Mouse (Mus musculus) liver, embryonic 16.5 days (tissue): ENCODE data around the gene Capn7. TPM values are rescaled to one million over a fixed set of nuclear protein-coding genes. Genes with fewer than 3 reads are reported as not detected.

Experiments used
- ATAC-seq: fragments of 200-750 bp; cut with Nextera tagmentation; 2 replicates; pipeline ENCODE4 v1.8.0; 2017; ENCODE audit warnings: low read depth, mild to moderate bottlenecking, moderate number of reproducible peaks, moderate library complexity
- H3K27ac ChIP-seq: fragments of 300-500 bp; sonication (generic); 2 replicates; pipeline ENCODE4 v1.5.1; 2014; ENCODE audit warnings: mild to moderate bottlenecking, low read length
- H3K27me3 ChIP-seq: fragments of 300-500 bp; sonication (generic); 2 replicates; pipeline ENCODE4 v1.6.1; 2014; ENCODE audit warnings: low read depth, low read length, mixed read lengths; ENCODE audit not compliant: control insufficient read depth, insufficient read depth
- H3K36me3 ChIP-seq: fragments of 300-500 bp; sonication (generic); 2 replicates; pipeline ENCODE4 v1.6.1; 2014; ENCODE audit warnings: mild to moderate bottlenecking; ENCODE audit not compliant: control insufficient read depth, insufficient read depth
- H3K4me1 ChIP-seq: fragments of 300-500 bp; sonication (generic); 2 replicates; pipeline ENCODE4 v1.6.1; 2014; ENCODE audit warnings: low read depth, low read length, mixed read lengths; ENCODE audit not compliant: control insufficient read depth
- H3K4me2 ChIP-seq: fragments of 300-500 bp; sonication (generic); 2 replicates; pipeline ENCODE4 v1.6.1; 2014; ENCODE audit warnings: low read depth, low read length, mixed read lengths
- H3K4me3 ChIP-seq: fragments of 300-500 bp; sonication (generic); 2 replicates; pipeline ENCODE4 v1.5.1; 2014; ENCODE audit warnings: low read depth, mild to moderate bottlenecking, low read length
- H3K9ac ChIP-seq: fragments of 300-500 bp; sonication (generic); 2 replicates; pipeline ENCODE4 v1.6.1; 2014; ENCODE audit warnings: low read depth, low read length
- H3K9me3 ChIP-seq: fragments of 300-500 bp; sonication (generic); replicated peaks from 2 replicates; pipeline ENCODE4 v1.6.1; 2016; ENCODE audit warnings: low read length; ENCODE audit not compliant: control insufficient read depth
- WGBS: fragments of 180-500 bp; shearing (Covaris S2); extraction: QIAGEN DNeasy Blood & Tissue Kit; methylation state at CpG from one replicate; pipeline ENCODE4 v1.1.7; 2014; ENCODE audit not compliant: insufficient replicate concordance; 5-methylcytosine and 5-hydroxymethylcytosine counted together
- polyA plus RNA-seq: library from polyadenylated mRNA; unstranded; fragments of >200 nt; fragmentation: Nextera tagmentation; extraction: Ambion mirVana; gene quantifications from 2 replicates; pipeline ENCODE4 v1.2.1, GENCODE M21; 2015

The Capn7 gene
- polyA plus RNA-seq = 15.0 and 15.2 TPM in 2 replicates

GRCm38 (mm10) chr14:31336369-31337155, at the start of gene Capn7:
Capn7 (plus strand) TSS chr14:31336638.
- peak within 1 kb of the TSS; percentile 90 for H3K9ac ChIP-seq
- under 1% methylated on average over 78 of the region's 78 CpGs for WGBS

DNA sequence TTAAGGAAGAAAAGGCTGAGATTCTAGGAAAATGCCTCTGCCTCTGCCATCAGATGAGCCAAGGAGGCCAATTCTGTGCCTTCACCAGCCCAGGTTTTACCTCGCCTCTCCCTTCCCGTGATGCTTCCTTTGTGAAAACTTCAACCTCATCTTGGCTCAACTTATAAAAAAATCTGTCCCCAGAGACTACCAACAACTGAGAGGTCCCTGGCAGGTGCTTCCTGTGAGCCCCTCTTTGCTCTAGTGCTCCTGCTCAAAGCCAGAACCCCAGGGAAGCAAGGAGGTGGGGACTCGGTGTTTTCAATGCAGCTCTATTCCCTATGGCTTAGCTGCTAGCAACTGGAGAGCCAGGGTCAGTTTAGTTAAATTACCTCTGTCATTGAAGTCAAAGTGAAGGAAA, 23.2 kb upstream of the Capn7 start:
- 56% methylated on average over 3 of the region's 3 CpGs for WGBS
- H3K9me3 ChIP-seq = no peaks in the 10 kb centered on the region
- no peak for ATAC-seq

More at GRCm38 (mm10) chr14:31336369-31337155, at the start of gene Capn7:
- peak; percentile 96 for ATAC-seq
- H3K4me1 ChIP-seq = peaks cover 19% of the 10 kb centered on the region
- H3K9me3 ChIP-seq = no peaks in the 10 kb centered on the region
- H3K27me3 ChIP-seq = no peaks in the 10 kb centered on the region
- H3K27ac ChIP-seq = peak within 1 kb of the TSS; percentile 90
- H3K4me2 ChIP-seq = peak within 1 kb of the TSS; percentile 75
- no peaks in the 10 kb centered on the region; the same call in 1 of the 2 replicates for H3K36me3 ChIP-seq
- H3K4me3 ChIP-seq = peak within 1 kb of the TSS; percentile 94

GRCm38 (mm10) chr14:31316613-31317012, 19.8 kb upstream of the Capn7 start:
- Histone ChIP-seq H3K27me3 (peaks cover 3% of the 10 kb centered on the region; the same call in 1 of the 2 replicates), H3K36me3 (no peaks in the 10 kb centered on the region), H3K4me3 (no peak overlapping the region), H3K9me3 (no peaks in the 10 kb centered on the region), H3K4me2 (no peak overlapping the region), H3K4me1 (peaks cover 16% of the 10 kb centered on the region), H3K9ac (no peak overlapping the region), H3K27ac (no peak overlapping the region)
- no peak for ATAC-seq
- WGBS = 71% methylated on average over 12 of the region's 12 CpGs

More for the DNA sequence above, 23.2 kb upstream of the Capn7 start:
- H3K9ac ChIP-seq = no peak overlapping the region
- H3K4me1 ChIP-seq = peaks cover 14% of the 10 kb centered on the region
- no peak overlapping the region for H3K4me2 ChIP-seq
- peaks cover 3% of the 10 kb centered on the region; the same call in 1 of the 2 replicates for H3K27me3 ChIP-seq
- H3K36me3 ChIP-seq = no peaks in the 10 kb centered on the region
- H3K27ac ChIP-seq = no peak overlapping the region
- H3K4me3 ChIP-seq = no peak overlapping the region

DNA sequence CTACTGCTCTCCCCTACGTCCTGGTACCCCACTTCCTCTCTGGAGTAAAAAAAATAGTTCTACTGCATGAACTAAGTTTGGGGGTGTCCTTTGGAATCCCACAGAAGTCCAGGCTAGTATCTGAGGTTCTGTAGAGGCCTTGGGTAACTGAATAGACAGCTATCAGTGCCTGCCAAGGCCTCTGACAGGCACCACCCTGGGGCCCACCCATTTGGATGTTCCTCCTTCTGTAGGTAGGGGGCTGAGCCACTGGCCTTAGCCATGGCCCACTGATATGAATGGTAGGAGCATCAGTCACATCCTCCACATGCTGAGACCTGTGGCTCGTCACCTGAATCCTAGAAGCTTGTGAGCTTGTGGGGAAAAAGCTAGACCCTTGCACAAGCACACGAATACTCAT, 18.7 kb upstream of the Capn7 start:
- WGBS = 56% methylated on average over 3 of the region's 3 CpGs
- Histone ChIP-seq H3K27ac (0 out of 2 replicates have a peak overlapping the region, but pooled peaks have one; percentile 5), H3K36me3 (no peaks in the 10 kb centered on the region), H3K4me1 (peaks cover 16% of the 10 kb centered on the region), H3K9ac (no peak overlapping the region), H3K9me3 (no peaks in the 10 kb centered on the region), H3K4me2 (no peak overlapping the region), H3K27me3 (peaks cover 3% of the 10 kb centered on the region; the same call in 1 of the 2 replicates), H3K4me3 (no peak overlapping the region)
- peak; percentile 83 for ATAC-seq

DNA sequence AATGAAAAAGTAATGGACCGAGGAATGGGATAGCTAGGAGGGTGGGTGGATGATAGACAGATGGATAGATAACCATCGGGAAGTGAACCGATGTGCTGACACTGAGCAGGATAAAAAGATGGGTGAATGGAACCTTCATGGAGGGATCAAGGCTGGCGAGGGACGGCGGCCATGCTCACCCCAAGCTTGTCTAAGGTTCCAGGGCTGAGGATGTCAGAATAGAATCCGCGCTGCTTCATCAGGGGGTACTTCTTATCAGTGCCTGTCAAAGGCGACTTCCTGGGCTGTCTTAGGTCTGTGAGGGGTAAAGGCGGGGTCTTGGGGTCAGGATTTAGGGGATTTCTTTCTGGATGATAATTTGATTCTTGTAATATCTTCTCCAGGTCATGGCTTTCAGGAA, 16.9 kb upstream of the Capn7 start:
- no peak overlapping the region for H3K27ac ChIP-seq
- no peaks in the 10 kb centered on the region for H3K27me3 ChIP-seq
- WGBS = 60% methylated on average over 10 of the region's 10 CpGs
- no peaks in the 10 kb centered on the region for H3K9me3 ChIP-seq
- H3K9ac ChIP-seq = no peak overlapping the region
- H3K4me1 ChIP-seq = peaks cover 30% of the 10 kb centered on the region
- no peaks in the 10 kb centered on the region for H3K36me3 ChIP-seq
- ATAC-seq = no peak
- H3K4me3 ChIP-seq = no peak overlapping the region
- no peak overlapping the region for H3K4me2 ChIP-seq

DNA sequence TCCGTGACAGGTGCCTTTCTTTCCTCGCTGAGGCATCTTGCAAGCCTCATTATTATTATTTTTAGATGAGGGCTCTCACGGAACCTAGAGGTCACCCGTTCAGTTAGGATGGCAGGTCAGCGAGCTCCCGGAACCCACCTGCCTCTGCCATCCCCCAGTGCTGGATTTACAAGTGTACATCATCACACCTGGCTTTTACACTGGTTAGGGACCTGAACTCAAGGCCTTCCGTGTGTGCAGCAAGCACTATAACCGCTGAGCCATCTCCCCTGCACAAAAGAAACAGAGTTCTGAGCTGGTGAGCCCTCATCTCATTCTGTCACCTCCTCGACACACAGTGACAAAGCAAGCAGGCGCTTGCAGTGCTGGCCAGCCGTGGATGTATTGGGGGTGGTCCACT, 15.3 kb upstream of the Capn7 start:
- Histone ChIP-seq H3K27me3 (no peaks in the 10 kb centered on the region), H3K4me1 (peaks cover 31% of the 10 kb centered on the region)

DNA sequence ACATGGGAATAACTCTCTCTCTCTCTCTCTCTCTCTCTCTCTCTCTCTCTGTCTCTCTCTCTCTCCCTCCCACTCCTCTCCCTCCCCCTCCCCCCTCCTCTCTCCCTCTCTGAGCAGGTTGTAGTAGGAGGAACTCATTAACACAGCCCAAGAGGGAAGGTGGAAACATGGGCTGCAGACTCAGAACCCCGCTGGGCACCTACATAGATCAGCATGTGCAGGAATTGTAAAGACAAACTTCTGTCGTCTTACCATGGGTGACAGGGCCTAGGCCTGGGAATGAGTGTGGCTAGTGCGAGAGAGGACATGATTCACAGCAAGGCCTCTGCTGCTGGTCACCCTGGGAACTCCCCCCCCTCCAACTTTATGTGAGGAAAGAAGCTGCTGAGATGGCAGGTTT, 14.2 kb upstream of the Capn7 start:
- H3K9me3 ChIP-seq = no peaks in the 10 kb centered on the region
- H3K27ac ChIP-seq = no peak overlapping the region
- H3K4me2 ChIP-seq = no peak overlapping the region
- no peaks in the 10 kb centered on the region for H3K27me3 ChIP-seq
- 70% methylated on average over 3 of the region's 3 CpGs for WGBS
- no peak overlapping the region for H3K4me3 ChIP-seq
- no peaks in the 10 kb centered on the region for H3K36me3 ChIP-seq
- no peak overlapping the region for H3K9ac ChIP-seq
- peaks cover 26% of the 10 kb centered on the region for H3K4me1 ChIP-seq
- no peak for ATAC-seq

More for the DNA sequence above, 15.3 kb upstream of the Capn7 start:
- ATAC-seq = no peak
- 78% methylated on average over 11 of the region's 11 CpGs for WGBS
- Histone ChIP-seq H3K9me3 (no peaks in the 10 kb centered on the region), H3K27ac (no peak overlapping the region), H3K36me3 (no peaks in the 10 kb centered on the region), H3K9ac (no peak overlapping the region), H3K4me2 (no peak overlapping the region), H3K4me3 (no peak overlapping the region)

DNA sequence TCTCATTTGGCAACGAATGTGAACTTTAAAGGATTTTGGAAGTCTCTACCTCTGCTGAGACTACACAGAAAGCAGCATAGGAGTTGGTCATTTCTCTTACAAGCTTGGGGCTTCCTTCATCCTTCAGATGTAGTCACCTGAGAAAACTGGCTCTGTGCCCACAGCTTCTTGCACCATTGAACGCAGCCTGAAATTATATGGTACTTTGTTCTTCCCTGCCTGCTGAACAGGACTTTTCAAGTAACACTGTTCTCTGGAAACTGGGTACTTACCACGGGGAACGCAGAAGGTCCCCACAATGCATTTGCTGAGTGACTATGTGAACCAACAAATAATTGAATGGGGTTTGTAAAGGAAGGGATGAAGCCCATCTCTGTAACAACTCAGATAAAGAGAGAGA, 13.2 kb upstream of the Capn7 start:
- Histone ChIP-seq H3K4me1 (peaks cover 16% of the 10 kb centered on the region), H3K4me3 (peak overlapping the region; percentile 54; the same call in 1 of the 2 replicates), H3K9ac (no peak overlapping the region), H3K36me3 (no peaks in the 10 kb centered on the region), H3K4me2 (peak overlapping the region; percentile 83), H3K9me3 (no peaks in the 10 kb centered on the region), H3K27me3 (no peaks in the 10 kb centered on the region), H3K27ac (no peak overlapping the region)
- WGBS = 67% methylated on average over 4 of the region's 4 CpGs
- ATAC-seq = no peak
